Mouse (Mus musculus) midbrain, embryonic 15.5 days (tissue): ENCODE data around the gene Sorcs2. TPM values are rescaled to one million over a fixed set of nuclear protein-coding genes. Genes with fewer than 3 reads are reported as not detected.
A peak's percentile ranks its signal among the peaks of the same experiment; 100 is the strongest.

Experiments used
- ATAC-seq: fragments of 200-750 bp; cut with Nextera tagmentation; replicated peaks from 2 replicates; pipeline ENCODE4 v1.8.0; 2017; ENCODE audit warnings: moderate TSS enrichment
- H3K27ac ChIP-seq: fragments of 300-500 bp; sonication (generic); 2 replicates; pipeline ENCODE4 v1.5.1; 2015; ENCODE audit warnings: mild to moderate bottlenecking, inconsistent platforms
- H3K27me3 ChIP-seq: fragments of 300-500 bp; sonication (generic); replicated peaks from 2 replicates; pipeline ENCODE4 v1.6.1; 2015; ENCODE audit warnings: inconsistent platforms
- H3K36me3 ChIP-seq: fragments of 300-500 bp; sonication (generic); replicated peaks from 2 replicates; pipeline ENCODE4 v1.6.1; 2015; ENCODE audit warnings: inconsistent platforms
- H3K4me1 ChIP-seq: fragments of 300-500 bp; sonication (generic); 2 replicates; pipeline ENCODE4 v1.6.1; 2015; ENCODE audit warnings: inconsistent platforms
- H3K4me2 ChIP-seq: fragments of 300-500 bp; sonication (generic); 2 replicates; pipeline ENCODE4 v1.6.1; 2015; ENCODE audit warnings: inconsistent platforms, mild to moderate bottlenecking, moderate library complexity
- H3K4me3 ChIP-seq: fragments of 300-500 bp; sonication (generic); 2 replicates; pipeline ENCODE4 v1.5.1; 2015; ENCODE audit warnings: mild to moderate bottlenecking, inconsistent platforms
- H3K9ac ChIP-seq: fragments of 300-500 bp; sonication (generic); 2 replicates; pipeline ENCODE4 v1.6.1; 2015; ENCODE audit warnings: mild to moderate bottlenecking, inconsistent platforms
- H3K9me3 ChIP-seq: fragments of 300-500 bp; sonication (generic); 2 replicates; pipeline ENCODE4 v1.6.1; 2016; ENCODE audit warnings: inconsistent platforms
- WGBS: fragments of 180-500 bp; shearing (Covaris S2); methylation state at CpG from one replicate; pipeline ENCODE4 v1.1.7; 2015; ENCODE audit warnings: mixed read lengths; 5-methylcytosine and 5-hydroxymethylcytosine counted together
- polyA plus RNA-seq: library from polyadenylated mRNA; unstranded; fragments of >200 nt; fragmentation: Nextera tagmentation; extraction: Ambion mirVana; gene quantifications from 2 replicates; pipeline ENCODE4 v1.2.1, GENCODE M21; 2015

Gene Sorcs2
- polyA plus RNA-seq, 1 experiment from 2014 or later: 21.9 TPM

- no peak overlapping the region for H3K9ac ChIP-seq
- no peaks in the 10 kb centered on the region for H3K36me3 ChIP-seq
- peaks cover 19% of the 10 kb centered on the region for H3K4me1 ChIP-seq
- H3K27ac ChIP-seq: no peak overlapping the region
- WGBS: 77% methylated on average over 6 of the region's 6 CpGs
- H3K4me3 ChIP-seq: no peak overlapping the region
- H3K4me2 ChIP-seq: no peak overlapping the region
- ATAC-seq: no peak
- no peaks in the 10 kb centered on the region for H3K9me3 ChIP-seq
- H3K27me3 ChIP-seq: no peaks in the 10 kb centered on the region
Observed at GRCm38 (mm10) chr5:36139766-36140165, 258.2 kb downstream of the Sorcs2 start.

GRCm38 (mm10) chr5:36135874-36136542, 261.9 kb downstream of the Sorcs2 start:
- Histone ChIP-seq H3K4me2 (no peak overlapping the region), H3K4me1 (peaks cover 6% of the 10 kb centered on the region; the same call in 1 of the 2 replicates), H3K27me3 (no peaks in the 10 kb centered on the region), H3K9ac (no peak overlapping the region), H3K27ac (no peak overlapping the region), H3K4me3 (no peak overlapping the region), H3K9me3 (no peaks in the 10 kb centered on the region), H3K36me3 (no peaks in the 10 kb centered on the region)
- WGBS: 80% methylated on average over 3 of the region's 3 CpGs
- peak; percentile 25; the same call in 1 of the 2 replicates for ATAC-seq

- Histone ChIP-seq H3K4me2 (no peak overlapping the region), H3K4me3 (no peak overlapping the region), H3K9ac (no peak overlapping the region), H3K27me3 (no peaks in the 10 kb centered on the region), H3K9me3 (no peaks in the 10 kb centered on the region), H3K27ac (no peak overlapping the region), H3K4me1 (peaks cover 11% of the 10 kb centered on the region), H3K36me3 (no peaks in the 10 kb centered on the region)
- 86% methylated on average over 6 of the region's 6 CpGs for WGBS
- no peak for ATAC-seq
Observed at GRCm38 (mm10) chr5:36134302-36134701, 263.6 kb downstream of the Sorcs2 start.

GRCm38 (mm10) chr5:36133893-36134292, 264.0 kb downstream of the Sorcs2 start:
- H3K27ac ChIP-seq: no peak overlapping the region

GRCm38 (mm10) chr5:36130393-36131011, 267.4 kb downstream of the Sorcs2 start:
- no peak overlapping the region for H3K4me2 ChIP-seq
- WGBS: 24% methylated on average over 8 of the region's 8 CpGs
- peak; percentile 71 for ATAC-seq
- H3K36me3 ChIP-seq: no peaks in the 10 kb centered on the region
- H3K27ac ChIP-seq: peak overlapping the region; percentile 28
- H3K4me1 ChIP-seq: peaks cover 11% of the 10 kb centered on the region
- H3K9me3 ChIP-seq: no peaks in the 10 kb centered on the region
- no peak overlapping the region for H3K4me3 ChIP-seq
- no peak overlapping the region for H3K9ac ChIP-seq
- H3K27me3 ChIP-seq: no peaks in the 10 kb centered on the region

More at GRCm38 (mm10) chr5:36133893-36134292, 264.0 kb downstream of the Sorcs2 start:
- Histone ChIP-seq H3K4me1 (peaks cover 11% of the 10 kb centered on the region), H3K4me3 (no peak overlapping the region), H3K9ac (no peak overlapping the region), H3K36me3 (no peaks in the 10 kb centered on the region), H3K4me2 (no peak overlapping the region), H3K9me3 (no peaks in the 10 kb centered on the region), H3K27me3 (no peaks in the 10 kb centered on the region)
- no peak for ATAC-seq
- 67% methylated on average over 2 of the region's 2 CpGs for WGBS

GRCm38 (mm10) chr5:36129661-36130060, 268.3 kb downstream of the Sorcs2 start:
- Histone ChIP-seq H3K4me2 (no peak overlapping the region), H3K9me3 (no peaks in the 10 kb centered on the region), H3K27me3 (no peaks in the 10 kb centered on the region), H3K4me1 (peaks cover 11% of the 10 kb centered on the region), H3K27ac (no peak overlapping the region), H3K4me3 (no peak overlapping the region), H3K36me3 (no peaks in the 10 kb centered on the region), H3K9ac (no peak overlapping the region)
- 71% methylated on average over 2 of the region's 2 CpGs for WGBS
- no peak for ATAC-seq

GRCm38 (mm10) chr5:36128513-36128912, 269.4 kb downstream of the Sorcs2 start:
- ATAC-seq: no peak
- no peak overlapping the region for H3K27ac ChIP-seq
- H3K9me3 ChIP-seq: no peaks in the 10 kb centered on the region
- 49% methylated on average over 3 of the region's 3 CpGs for WGBS
- no peaks in the 10 kb centered on the region for H3K36me3 ChIP-seq
- no peak overlapping the region for H3K9ac ChIP-seq
- peaks cover 11% of the 10 kb centered on the region for H3K4me1 ChIP-seq
- H3K4me3 ChIP-seq: no peak overlapping the region
- no peak overlapping the region for H3K4me2 ChIP-seq
- H3K27me3 ChIP-seq: no peaks in the 10 kb centered on the region

GRCm38 (mm10) chr5:36124993-36125392, 272.9 kb downstream of the Sorcs2 start:
- Histone ChIP-seq H3K4me3 (no peak overlapping the region), H3K36me3 (no peaks in the 10 kb centered on the region), H3K4me1 (peaks cover under 1% of the 10 kb centered on the region), H3K9me3 (no peaks in the 10 kb centered on the region), H3K4me2 (no peak overlapping the region), H3K9ac (no peak overlapping the region), H3K27ac (no peak overlapping the region), H3K27me3 (no peaks in the 10 kb centered on the region)
- ATAC-seq: no peak
- 68% methylated on average over 6 of the region's 6 CpGs for WGBS

GRCm38 (mm10) chr5:36122987-36123386, 275.0 kb downstream of the Sorcs2 start:
- no peak overlapping the region for H3K9ac ChIP-seq
- no peaks in the 10 kb centered on the region for H3K9me3 ChIP-seq
- no peak for ATAC-seq
- H3K27me3 ChIP-seq: no peaks in the 10 kb centered on the region
- H3K27ac ChIP-seq: no peak overlapping the region
- no peak overlapping the region for H3K4me3 ChIP-seq
- H3K4me2 ChIP-seq: no peak overlapping the region
- 84% methylated on average over 10 of the region's 10 CpGs for WGBS
- no peaks in the 10 kb centered on the region for H3K36me3 ChIP-seq
- peaks cover 13% of the 10 kb centered on the region for H3K4me1 ChIP-seq

- H3K36me3 ChIP-seq: no peaks in the 10 kb centered on the region
- no peak overlapping the region for H3K4me3 ChIP-seq
- no peaks in the 10 kb centered on the region for H3K27me3 ChIP-seq
- H3K9me3 ChIP-seq: no peaks in the 10 kb centered on the region
- peaks cover 25% of the 10 kb centered on the region for H3K4me1 ChIP-seq
- WGBS: 24% methylated on average over 3 of the region's 3 CpGs
- H3K9ac ChIP-seq: no peak overlapping the region
- H3K27ac ChIP-seq: no peak overlapping the region
- no peak overlapping the region for H3K4me2 ChIP-seq
- ATAC-seq: no peak
Observed at GRCm38 (mm10) chr5:36120931-36121341, 277.0 kb downstream of the Sorcs2 start.

- 34% methylated on average over 5 of the region's 5 CpGs for WGBS
- H3K9me3 ChIP-seq: no peaks in the 10 kb centered on the region
- peaks cover 34% of the 10 kb centered on the region for H3K4me1 ChIP-seq
- no peaks in the 10 kb centered on the region for H3K27me3 ChIP-seq
- peak; percentile 28; the same call in 1 of the 2 replicates for ATAC-seq
- H3K36me3 ChIP-seq: no peaks in the 10 kb centered on the region
- H3K4me3 ChIP-seq: no peak overlapping the region
- no peak overlapping the region for H3K9ac ChIP-seq
- H3K27ac ChIP-seq: no peak overlapping the region
- H3K4me2 ChIP-seq: no peak overlapping the region
Observed at GRCm38 (mm10) chr5:36118061-36118460, 279.9 kb downstream of the Sorcs2 start.

- Histone ChIP-seq H3K4me3 (no peak overlapping the region), H3K36me3 (no peaks in the 10 kb centered on the region), H3K4me1 (peaks cover 37% of the 10 kb centered on the region), H3K9me3 (no peaks in the 10 kb centered on the region), H3K4me2 (no peak overlapping the region), H3K27me3 (no peaks in the 10 kb centered on the region), H3K27ac (no peak overlapping the region), H3K9ac (no peak overlapping the region)
- ATAC-seq: no peak; the same call in 1 of the 2 replicates
- WGBS: 22% methylated on average over 7 of the region's 7 CpGs
Observed at GRCm38 (mm10) chr5:36115519-36115918, 282.4 kb downstream of the Sorcs2 start.

GRCm38 (mm10) chr5:36113696-36114095, 284.2 kb downstream of the Sorcs2 start:
- WGBS: 87% methylated on average over 2 of the region's 2 CpGs

More at GRCm38 (mm10) chr5:36113696-36114095, 284.2 kb downstream of the Sorcs2 start:
- H3K9me3 ChIP-seq: no peaks in the 10 kb centered on the region
- H3K4me1 ChIP-seq: peaks cover 32% of the 10 kb centered on the region
- no peak for ATAC-seq
- no peak overlapping the region for H3K27ac ChIP-seq
- no peaks in the 10 kb centered on the region for H3K36me3 ChIP-seq
- no peak overlapping the region for H3K9ac ChIP-seq
- no peak overlapping the region for H3K4me2 ChIP-seq
- H3K27me3 ChIP-seq: no peaks in the 10 kb centered on the region
- H3K4me3 ChIP-seq: no peak overlapping the region
